Mouse (Mus musculus) layer of hippocampus, postnatal 14 days (tissue): ENCODE data around the gene Prkcq. TPM values are rescaled to one million over a fixed set of nuclear protein-coding genes. Genes with fewer than 3 reads are reported as not detected.
A peak's percentile ranks its signal among the peaks of the same experiment; 100 is the strongest.

ENCODE experiments used
- DNase-seq, 2 experiments: peaks; one replicate each; pipeline ENCODE4 v3.0.0; 2021 to 2022; ENCODE audit warnings: low spot score in 2 of 2, mixed read lengths in 1 of 2
- long read RNA-seq, 2 experiments: library from polyadenylated mRNA; stranded (forward); transcript quantifications; one replicate each; pipeline ENCODE4 v2.0.0; 2021
- total RNA-seq, 2 experiments: library from RNA; stranded (reverse); gene quantifications; 2 replicates each; pipeline ENCODE4 v1.2.3; 2021

The Prkcq gene
- 10 to 100 TPM; 14.3 to 15.2 TPM for total RNA-seq
- long read RNA-seq, experiment 1, transcript Prkcq-201 (18 exons, 3,583 nt), result major isoform, 14 of 17 reads
- long read RNA-seq, experiment 1, partial matches to known transcripts, result 0 of 17 reads
- long read RNA-seq, experiment 1, other reads (novel, unspliced or antisense), result 3 of 17 reads
- long read RNA-seq, experiment 2, transcript Prkcq-201 (18 exons, 3,583 nt), result major isoform, 12 of 17 reads
- long read RNA-seq, experiment 2, partial matches to known transcripts, result 2 of 17 reads
- long read RNA-seq, experiment 2, other reads (novel, unspliced or antisense), result 3 of 17 reads

GRCm38 (mm10) chr2:11171754-11172501 lies at the start of gene Prkcq:
Gene Prkcq, plus strand, starts transcription at chr2:11172108.
- DNase-seq, result peak; percentile 46 to 52

GRCm38 (mm10) chr2:11130881-11131280 lies 41.0 kb upstream of the Prkcq start:
- no peak for DNase-seq

GRCm38 (mm10) chr2:11135718-11136117 lies 36.2 kb upstream of the Prkcq start:
- DNase-seq, result no peak

DNA sequence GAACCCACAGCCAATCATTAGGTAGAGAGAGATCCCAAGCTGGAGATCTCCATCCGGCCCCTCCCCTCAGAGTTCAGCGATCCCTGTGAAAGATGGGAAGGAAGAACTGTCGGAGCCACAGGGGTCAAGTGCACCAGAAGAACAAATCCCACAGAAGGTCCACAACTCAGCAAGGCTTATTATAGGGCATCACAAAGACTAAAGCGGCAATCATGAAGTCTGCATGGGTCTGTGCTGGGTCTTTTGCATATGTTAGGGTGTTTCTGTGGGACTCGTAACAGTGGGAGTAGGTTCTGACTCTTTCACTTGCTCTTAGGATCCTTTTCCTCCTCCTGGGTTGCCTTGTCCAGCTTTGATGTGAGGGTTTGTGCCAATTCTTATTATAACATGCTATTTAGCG lies 33.8 kb upstream of the Prkcq start:
- no peak for DNase-seq

DNA sequence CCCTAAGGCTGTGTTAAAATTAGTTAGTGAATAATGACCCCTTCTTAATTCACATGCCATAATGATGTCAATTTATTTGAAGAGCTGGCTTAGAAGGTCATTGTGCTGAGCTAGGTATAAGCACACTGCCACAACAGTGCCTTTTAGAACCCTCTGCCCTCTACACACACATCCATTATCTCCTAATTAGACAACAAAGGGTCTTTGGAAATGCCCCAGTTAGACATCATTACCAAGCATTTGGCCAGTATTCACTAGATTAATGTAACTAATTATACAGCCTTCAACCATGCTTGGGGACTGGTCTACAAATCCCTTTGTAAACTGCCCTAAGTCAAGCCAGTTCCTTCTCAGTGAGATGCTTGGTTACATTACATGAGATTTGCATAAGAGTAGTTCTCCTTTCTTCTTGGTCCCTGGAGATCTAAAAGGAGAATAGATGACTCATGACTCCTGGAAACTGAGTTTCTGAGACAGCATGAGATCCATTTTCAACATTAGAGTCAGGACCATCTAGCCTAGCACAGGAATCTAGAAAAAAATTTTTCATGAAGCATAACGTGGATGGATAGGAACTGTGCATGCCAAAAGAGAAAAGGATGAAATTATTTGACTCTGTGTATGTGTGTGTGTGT lies 32.3 kb upstream of the Prkcq start:
- DNase-seq, result no peak

DNA sequence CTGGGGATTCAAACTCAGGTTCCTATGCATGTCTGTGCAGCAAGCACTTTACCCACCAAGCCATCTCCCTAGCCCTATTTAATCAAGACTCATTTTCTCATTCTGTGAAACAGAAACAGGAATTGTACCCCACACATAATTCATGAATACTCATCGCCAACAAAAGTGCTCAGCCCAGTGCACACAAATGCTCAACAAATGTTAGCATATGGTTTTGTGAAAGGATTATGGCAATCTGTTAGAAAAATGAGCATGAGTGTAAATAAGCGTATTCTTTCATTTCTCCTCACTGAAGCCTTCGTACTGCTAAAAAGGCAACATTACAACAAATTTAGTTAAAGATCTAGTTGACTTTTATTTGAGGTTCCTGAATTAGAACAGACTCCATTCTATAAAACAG lies 31.5 kb upstream of the Prkcq start:
- peak in 1 of 2 experiments; percentile 62 for DNase-seq

- no peak for DNase-seq
Observed at GRCm38 (mm10) chr2:11149091-11149490, 22.8 kb upstream of the Prkcq start.

DNA sequence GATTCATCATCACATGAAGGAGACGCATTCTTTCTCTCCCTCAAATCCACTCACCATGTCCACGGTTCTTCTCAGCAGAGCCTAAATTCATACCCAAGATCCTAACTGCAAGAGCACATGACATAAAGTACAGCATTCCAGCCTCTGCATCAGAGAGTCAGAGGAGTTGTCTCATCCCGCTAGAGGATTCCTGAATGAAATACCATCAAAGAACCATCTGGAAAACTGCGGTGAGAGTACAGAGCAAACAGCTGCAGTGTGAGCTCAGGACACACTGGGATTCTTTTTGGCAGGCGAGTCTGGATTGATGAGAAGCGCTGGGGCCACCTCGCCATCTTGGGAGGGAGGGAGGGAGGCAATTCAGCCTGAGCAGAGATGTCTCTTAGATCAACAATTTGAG lies 20.9 kb upstream of the Prkcq start:
- no peak for DNase-seq

GRCm38 (mm10) chr2:11151655-11152323 lies 20.1 kb upstream of the Prkcq start:
- DNase-seq, result no peak

DNA sequence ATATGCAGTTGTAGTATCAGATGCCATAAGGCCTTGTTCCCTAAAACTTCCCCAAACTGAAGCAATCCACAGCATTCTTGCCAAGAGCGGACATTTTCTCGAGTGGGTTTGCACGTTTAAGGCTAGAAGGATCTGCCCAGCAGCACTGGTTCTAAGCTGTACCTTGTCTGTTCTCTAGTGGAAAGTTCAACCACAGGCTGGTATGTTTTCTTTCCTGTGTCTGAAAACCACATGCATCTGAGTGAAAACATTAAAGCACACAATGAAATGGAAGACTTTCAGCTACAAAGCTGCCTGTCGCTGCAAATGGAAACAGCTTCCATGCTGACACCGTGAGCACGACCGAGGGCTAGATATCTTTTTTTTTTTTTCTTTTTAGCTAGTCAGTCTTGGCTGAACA lies 12.3 kb upstream of the Prkcq start:
- no peak for DNase-seq

DNA sequence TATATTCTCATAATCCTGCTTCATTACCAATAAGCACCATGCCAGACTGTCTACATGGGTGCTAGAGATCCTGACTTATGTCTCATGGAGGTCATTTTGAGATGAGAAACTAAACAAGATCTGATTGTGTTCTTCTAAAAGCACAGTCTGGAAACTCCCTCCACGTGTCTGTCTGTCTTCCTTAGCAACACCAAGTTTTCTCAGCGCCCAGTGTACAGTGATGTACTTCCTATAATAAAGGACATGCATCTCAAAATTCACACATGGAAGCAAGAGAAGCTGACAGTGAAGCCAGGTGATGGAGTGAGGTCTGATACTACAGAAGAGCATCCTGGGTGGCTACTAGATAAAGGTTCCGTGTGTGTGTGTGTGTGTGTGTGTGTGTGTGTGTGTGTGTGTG lies 11.2 kb upstream of the Prkcq start:
- DNase-seq, result no peak

DNA sequence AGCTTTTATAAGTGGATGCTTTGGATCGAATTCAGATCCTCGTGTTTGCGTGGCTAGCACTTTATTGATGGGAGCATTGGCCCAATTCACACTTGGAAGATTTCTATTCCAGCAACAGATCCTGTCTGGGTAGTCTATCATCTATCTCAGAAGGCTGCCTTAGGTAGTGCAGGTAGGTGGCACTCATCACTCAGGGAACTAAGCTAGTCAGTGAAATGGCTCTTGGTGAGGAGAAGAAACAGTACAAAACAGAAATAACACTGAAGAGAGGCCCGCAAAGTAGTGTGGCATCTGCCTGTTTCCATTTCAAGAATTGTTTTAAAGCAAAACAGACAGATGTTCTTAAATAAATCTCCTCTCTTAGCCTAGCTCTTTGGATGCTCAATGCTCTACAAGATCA lies 10.6 kb upstream of the Prkcq start:
- DNase-seq, result no peak

GRCm38 (mm10) chr2:11162701-11163100 lies 9.2 kb upstream of the Prkcq start:
- DNase-seq, result no peak

- no peak for DNase-seq
Observed at GRCm38 (mm10) chr2:11164170-11164569, 7.7 kb upstream of the Prkcq start.

GRCm38 (mm10) chr2:11169721-11170335 lies 2.1 kb upstream of the Prkcq start:
- DNase-seq, result no peak

- DNase-seq, result peak in 1 of 2 experiments; percentile 20
Observed at GRCm38 (mm10) chr2:11172831-11173414, 1.0 kb downstream of the Prkcq start.

DNA sequence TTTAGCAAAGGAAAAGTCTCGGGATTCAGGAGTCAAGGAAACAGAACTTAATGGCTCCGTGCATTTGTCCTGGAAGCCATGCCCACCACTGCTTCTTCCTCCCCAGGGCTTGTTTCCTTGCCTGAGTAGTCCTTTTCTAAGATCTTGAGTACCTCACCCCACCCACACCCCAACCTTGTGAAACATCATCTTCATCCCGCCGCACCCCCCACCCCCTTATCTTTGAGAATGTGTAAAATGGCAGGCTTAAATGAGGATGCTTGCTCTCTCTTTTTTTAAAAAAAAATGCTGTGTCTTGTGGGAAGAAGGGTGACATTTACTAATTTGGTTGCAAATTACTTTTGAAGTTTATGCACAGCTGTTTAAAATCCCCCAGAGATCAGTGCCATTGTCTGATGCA lies 1.6 kb downstream of the Prkcq start:
- no peak for DNase-seq

DNA sequence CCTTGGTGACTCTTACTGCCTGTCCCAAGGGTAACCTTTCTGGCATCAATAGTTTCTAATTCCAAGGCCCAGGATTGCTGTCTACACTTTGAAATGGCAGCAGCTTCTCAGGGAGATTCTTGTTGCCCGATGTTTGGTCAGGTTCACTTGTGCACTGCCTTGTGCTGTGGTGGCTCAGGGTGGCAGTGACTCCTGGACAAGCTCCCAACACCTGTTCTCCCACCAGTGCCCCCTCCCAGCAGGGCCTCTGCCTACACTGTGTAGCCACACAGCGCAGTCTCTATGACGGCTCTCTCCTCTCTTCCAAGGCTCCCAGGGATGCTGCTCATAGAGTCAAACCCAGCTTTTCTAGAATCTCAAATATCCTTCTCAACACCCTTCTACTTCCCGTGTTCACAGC lies 2.2 kb downstream of the Prkcq start:
- no peak for DNase-seq

- no peak for DNase-seq
Observed at GRCm38 (mm10) chr2:11177880-11178279, 6.0 kb downstream of the Prkcq start.

DNA sequence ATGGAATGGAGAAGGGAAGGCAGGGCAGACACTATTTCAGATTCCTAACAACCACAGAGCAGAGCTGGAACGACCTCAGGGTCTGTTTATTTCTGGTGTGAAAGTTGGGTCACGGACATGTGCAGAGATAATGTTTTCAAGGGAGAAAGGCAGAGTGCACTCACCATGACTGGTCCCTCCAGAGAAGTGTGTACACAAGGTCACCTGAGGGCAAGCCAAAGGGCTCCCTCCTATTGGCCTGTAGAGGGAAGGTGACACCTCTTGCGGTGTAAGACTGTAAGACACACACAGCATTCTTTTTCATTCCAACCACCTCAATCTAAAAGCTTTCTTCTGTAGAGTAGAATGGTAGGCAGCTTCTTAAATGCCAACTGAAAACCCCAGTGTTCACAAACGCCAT lies 9.6 kb downstream of the Prkcq start:
- DNase-seq, result no peak

DNA sequence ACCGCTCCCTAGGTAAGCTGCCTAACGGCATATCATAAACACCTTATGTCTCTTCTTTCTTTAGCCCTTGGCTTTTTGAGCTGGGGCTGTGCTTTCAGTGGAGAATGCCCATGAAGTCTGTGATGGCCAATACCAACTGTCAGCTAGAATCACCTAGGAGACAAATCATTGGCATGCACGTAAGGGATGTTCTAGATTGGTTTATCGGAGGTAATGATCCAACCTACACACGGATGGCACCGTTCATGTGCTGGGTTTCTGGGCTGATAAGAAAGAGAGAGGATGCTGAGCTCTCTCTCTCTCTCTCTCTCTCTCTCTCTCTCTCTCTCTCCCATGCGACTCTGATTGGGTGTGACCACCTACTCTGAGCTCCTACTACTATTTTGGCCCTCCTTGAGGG lies 10.2 kb downstream of the Prkcq start:
- DNase-seq, result no peak
